Mouse (Mus musculus) liver, embryonic 11.5 days (tissue): ENCODE results near the gene Igdcc4. TPM values are rescaled to one million over a fixed set of nuclear protein-coding genes. Genes with fewer than 3 reads are reported as not detected.

ENCODE experiments used
- ATAC-seq: fragments of 200-750 bp; cut with Nextera tagmentation; replicated peaks from 2 replicates; pipeline ENCODE4 v1.8.0; 2017; ENCODE audit warnings: moderate number of reproducible peaks, mild to moderate bottlenecking, moderate TSS enrichment, moderate library complexity; ENCODE audit not compliant: low FRiP score
- DNase-seq: peaks from one replicate; pipeline ENCODE4 v3.0.0-alpha.2; 2017; ENCODE audit warnings: low spot score
- H3K27ac ChIP-seq: fragments of 300-500 bp; sonication (generic); 2 replicates; pipeline ENCODE4 v1.5.1; 2014; ENCODE audit warnings: mild to moderate bottlenecking, low read depth, low read length, control low read depth
- H3K27me3 ChIP-seq: fragments of 300-500 bp; sonication (generic); replicated peaks from 2 replicates; pipeline ENCODE4 v1.6.1; 2014; ENCODE audit warnings: low read length, mixed read lengths; ENCODE audit not compliant: control insufficient read depth, insufficient read depth
- H3K36me3 ChIP-seq: fragments of 300-500 bp; sonication (generic); 2 replicates; pipeline ENCODE4 v1.6.1; 2014; ENCODE audit warnings: mild to moderate bottlenecking, low read length, moderate library complexity, mixed read lengths; ENCODE audit not compliant: control insufficient read depth, insufficient read depth
- H3K4me1 ChIP-seq: fragments of 300-500 bp; sonication (generic); replicated peaks from 2 replicates; pipeline ENCODE4 v1.6.1; 2014; ENCODE audit warnings: low read length, mixed read lengths; ENCODE audit not compliant: control insufficient read depth, insufficient read depth
- H3K4me2 ChIP-seq: fragments of 300-500 bp; sonication (generic); 2 replicates; pipeline ENCODE4 v1.6.1; 2014; ENCODE audit warnings: mild to moderate bottlenecking, control low read depth, moderate library complexity
- H3K4me3 ChIP-seq: fragments of 300-500 bp; sonication (generic); 2 replicates; pipeline ENCODE4 v1.5.1; 2014; ENCODE audit warnings: low read depth, low read length, control low read depth
- H3K9ac ChIP-seq: fragments of 300-500 bp; sonication (generic); 2 replicates; pipeline ENCODE4 v1.6.1; 2014; ENCODE audit warnings: low read depth, low read length, control low read depth
- H3K9me3 ChIP-seq: fragments of 300-500 bp; sonication (generic); 2 replicates; pipeline ENCODE4 v1.6.1; 2016; ENCODE audit warnings: low read length, inconsistent platforms, mixed read lengths; ENCODE audit not compliant: control insufficient read depth
- WGBS: fragments of 180-500 bp; shearing (Covaris S2); extraction: QIAGEN DNeasy Blood & Tissue Kit; methylation state at CpG from one replicate; pipeline ENCODE4 v1.1.7; 2014; 5-methylcytosine and 5-hydroxymethylcytosine counted together
- polyA plus RNA-seq: library from polyadenylated mRNA; unstranded; fragments of >200 nt; fragmentation: Nextera tagmentation; extraction: Ambion mirVana; gene quantifications from 2 replicates; pipeline ENCODE4 v1.2.1, GENCODE M21; 2014

Igdcc4 gene
- polyA plus RNA-seq, 1 experiment from 2014 or later, result 15.0 TPM

- DNase-seq (no peak), ATAC-seq (no peak)
- 46% methylated on average over 3 of the region's 6 CpGs for WGBS
- Histone ChIP-seq H3K36me3 (no peaks in the 10 kb centered on the region), H3K9me3 (no peaks in the 10 kb centered on the region), H3K4me1 (no peaks in the 10 kb centered on the region; the same call in 1 of the 2 replicates), H3K27me3 (peaks cover 13% of the 10 kb centered on the region), H3K4me2 (no peak overlapping the region), H3K27ac (no peak overlapping the region), H3K9ac (no peak overlapping the region), H3K4me3 (no peak overlapping the region)
These were observed 67.2 kb downstream of the Igdcc4 start for GRCm38 (mm10) chr9:65168534-65168933.

DNA sequence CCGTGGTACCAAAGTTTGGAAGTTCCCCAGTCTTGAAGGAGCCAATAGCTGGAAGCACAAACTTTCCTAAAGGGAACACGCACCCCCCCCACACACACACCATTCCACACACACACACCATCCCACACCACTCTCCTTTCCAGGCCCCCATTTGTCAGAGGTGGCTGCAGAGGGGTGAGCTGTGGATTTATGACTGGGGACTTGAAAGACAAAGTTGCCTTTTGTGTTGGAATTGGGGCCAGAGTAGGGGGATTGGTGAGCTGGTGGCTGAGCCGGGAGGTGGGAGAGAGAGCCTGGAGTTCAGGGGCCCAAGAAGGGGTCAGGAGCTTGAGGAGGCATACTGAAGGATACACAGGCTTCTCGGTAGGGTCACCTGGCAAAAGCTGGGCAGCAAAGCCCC lies 67.7 kb downstream of the Igdcc4 start:
- Histone ChIP-seq H3K9me3 (no peaks in the 10 kb centered on the region), H3K4me2 (no peak overlapping the region), H3K27ac (no peak overlapping the region), H3K4me1 (no peaks in the 10 kb centered on the region; the same call in 1 of the 2 replicates), H3K4me3 (no peak overlapping the region), H3K36me3 (no peaks in the 10 kb centered on the region), H3K27me3 (peaks cover 9% of the 10 kb centered on the region), H3K9ac (no peak overlapping the region)
- no peak for DNase-seq
- 50% methylated on average over 4 of the region's 4 CpGs for WGBS
- no peak for ATAC-seq

GRCm38 (mm10) chr9:65172654-65173053 lies 71.4 kb downstream of the Igdcc4 start:
- Histone ChIP-seq H3K27me3 (peaks cover 9% of the 10 kb centered on the region), H3K36me3 (no peaks in the 10 kb centered on the region), H3K27ac (no peak overlapping the region), H3K4me3 (no peak overlapping the region), H3K4me2 (no peak overlapping the region), H3K4me1 (no peaks in the 10 kb centered on the region; the same call in 1 of the 2 replicates), H3K9me3 (no peaks in the 10 kb centered on the region), H3K9ac (no peak overlapping the region)
- ATAC-seq (no peak), DNase-seq (no peak)
- whole genome bisulfite sequencing, result 58% methylated on average over 9 of the region's 9 CpGs

DNA sequence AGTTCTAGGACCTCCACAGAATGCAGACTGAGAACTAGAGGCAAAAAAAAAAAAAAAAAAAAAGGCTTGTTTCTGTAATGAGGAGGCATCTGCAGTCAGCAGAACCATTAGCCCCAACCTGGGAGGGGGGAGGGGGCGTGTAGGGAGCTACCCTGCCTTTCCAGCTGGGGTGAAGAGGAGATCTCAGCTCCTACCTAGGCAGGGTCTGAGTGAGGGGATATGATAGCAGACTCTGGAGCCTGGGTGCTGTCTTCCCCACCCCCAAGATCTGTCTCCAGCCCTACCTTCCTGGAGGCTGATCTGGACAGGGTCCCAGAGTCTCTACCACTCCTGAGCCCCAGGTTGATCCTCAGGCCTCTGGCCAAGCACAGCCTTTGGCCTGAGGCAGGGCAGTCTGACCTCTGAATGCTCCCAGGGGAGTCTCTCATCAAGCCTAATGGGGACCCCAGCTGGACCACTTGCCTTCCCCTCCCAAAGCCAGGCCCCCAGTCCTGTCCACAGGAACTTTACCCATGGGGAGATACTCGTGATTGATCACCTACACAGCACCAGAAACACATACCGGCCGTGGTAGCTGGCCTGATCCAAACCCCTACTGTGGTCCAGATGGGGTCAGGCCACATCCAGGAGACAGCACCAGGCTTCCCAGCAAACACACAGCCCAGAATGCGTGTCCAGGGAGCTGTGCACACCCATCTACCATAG lies 74.1 kb downstream of the Igdcc4 start:
- peaks cover 33% of the 10 kb centered on the region for H3K27me3 ChIP-seq
- 38% methylated on average over 5 of the region's 5 CpGs for WGBS
- H3K4me1 ChIP-seq, result 0 out of 2 replicates have a peak, but pooled peaks cover 3% of the 10 kb centered on the region
- ATAC-seq (no peak), DNase-seq (no peak)
- no peak overlapping the region for H3K4me3 ChIP-seq
- H3K9ac ChIP-seq, result no peak overlapping the region
- no peaks in the 10 kb centered on the region for H3K36me3 ChIP-seq
- no peaks in the 10 kb centered on the region for H3K9me3 ChIP-seq
- H3K4me2 ChIP-seq, result no peak overlapping the region
- H3K27ac ChIP-seq, result no peak overlapping the region

- DNase-seq (no peak), ATAC-seq (no peak)
- Histone ChIP-seq H3K4me1 (0 out of 2 replicates have a peak, but pooled peaks cover 3% of the 10 kb centered on the region), H3K9ac (no peak overlapping the region), H3K36me3 (no peaks in the 10 kb centered on the region), H3K4me3 (no peak overlapping the region), H3K27ac (no peak overlapping the region), H3K27me3 (peaks cover 38% of the 10 kb centered on the region), H3K4me2 (no peak overlapping the region), H3K9me3 (no peaks in the 10 kb centered on the region)
- whole genome bisulfite sequencing, result 46% methylated on average over 9 of the region's 9 CpGs
These were observed 74.9 kb downstream of the Igdcc4 start for GRCm38 (mm10) chr9:65175939-65176871.

DNA sequence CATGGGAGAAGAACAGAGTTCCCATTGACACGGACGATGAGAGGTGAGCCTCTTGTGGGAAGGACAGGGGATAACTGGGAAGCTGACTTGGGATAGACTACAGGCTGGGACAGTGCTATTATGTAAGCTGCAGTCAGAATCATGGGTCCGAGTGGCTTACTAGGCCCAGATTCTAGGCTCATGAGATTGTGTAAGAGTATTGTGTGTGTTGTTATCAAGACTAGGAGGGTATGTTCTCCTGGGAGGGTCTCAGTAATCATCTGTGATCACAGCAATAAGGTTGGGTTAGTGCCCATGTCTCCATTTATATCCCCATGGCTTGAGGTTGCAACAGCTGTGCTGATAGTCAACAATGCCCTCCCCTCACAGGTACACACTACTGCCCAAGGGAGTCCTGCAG lies 76.2 kb downstream of the Igdcc4 start:
- 67% methylated on average over 3 of the region's 3 CpGs for WGBS
- no peak overlapping the region for H3K27ac ChIP-seq
- H3K27me3 ChIP-seq, result peaks cover 42% of the 10 kb centered on the region
- no peak for DNase-seq
- H3K4me2 ChIP-seq, result no peak overlapping the region
- no peak for ATAC-seq
- H3K4me3 ChIP-seq, result no peak overlapping the region
- H3K9me3 ChIP-seq, result no peaks in the 10 kb centered on the region
- H3K4me1 ChIP-seq, result 0 out of 2 replicates have a peak, but pooled peaks cover 3% of the 10 kb centered on the region
- no peaks in the 10 kb centered on the region for H3K36me3 ChIP-seq
- no peak overlapping the region for H3K9ac ChIP-seq

DNA sequence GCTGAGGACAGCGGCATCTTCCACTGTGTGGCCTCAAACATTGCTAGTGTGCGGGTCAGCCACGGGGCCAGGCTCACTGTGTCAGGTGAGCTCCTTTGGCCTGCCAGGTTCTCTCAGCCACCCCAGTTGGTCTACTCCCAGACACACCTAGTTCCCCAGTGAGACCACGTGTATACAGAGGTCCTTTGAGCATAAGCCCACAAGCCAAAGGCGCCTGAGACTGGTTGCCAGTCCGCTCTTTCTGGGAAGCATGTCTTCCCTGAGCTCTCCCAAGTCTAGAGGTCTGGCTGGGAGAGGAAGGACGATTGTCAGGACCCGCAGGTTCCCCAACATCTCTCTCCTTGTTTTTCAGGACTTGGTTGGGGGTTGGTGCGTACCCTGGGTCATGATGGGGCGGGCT lies 76.6 kb downstream of the Igdcc4 start:
- H3K27ac ChIP-seq, result no peak overlapping the region
- H3K9me3 ChIP-seq, result no peaks in the 10 kb centered on the region
- H3K9ac ChIP-seq, result no peak overlapping the region
- H3K4me1 ChIP-seq, result 0 out of 2 replicates have a peak, but pooled peaks cover 3% of the 10 kb centered on the region
- H3K36me3 ChIP-seq, result no peaks in the 10 kb centered on the region
- no peak for DNase-seq
- no peak overlapping the region for H3K4me2 ChIP-seq
- no peak for ATAC-seq
- H3K4me3 ChIP-seq, result no peak overlapping the region
- WGBS, result 51% methylated on average over 10 of the region's 10 CpGs
- peaks cover 42% of the 10 kb centered on the region for H3K27me3 ChIP-seq

DNA sequence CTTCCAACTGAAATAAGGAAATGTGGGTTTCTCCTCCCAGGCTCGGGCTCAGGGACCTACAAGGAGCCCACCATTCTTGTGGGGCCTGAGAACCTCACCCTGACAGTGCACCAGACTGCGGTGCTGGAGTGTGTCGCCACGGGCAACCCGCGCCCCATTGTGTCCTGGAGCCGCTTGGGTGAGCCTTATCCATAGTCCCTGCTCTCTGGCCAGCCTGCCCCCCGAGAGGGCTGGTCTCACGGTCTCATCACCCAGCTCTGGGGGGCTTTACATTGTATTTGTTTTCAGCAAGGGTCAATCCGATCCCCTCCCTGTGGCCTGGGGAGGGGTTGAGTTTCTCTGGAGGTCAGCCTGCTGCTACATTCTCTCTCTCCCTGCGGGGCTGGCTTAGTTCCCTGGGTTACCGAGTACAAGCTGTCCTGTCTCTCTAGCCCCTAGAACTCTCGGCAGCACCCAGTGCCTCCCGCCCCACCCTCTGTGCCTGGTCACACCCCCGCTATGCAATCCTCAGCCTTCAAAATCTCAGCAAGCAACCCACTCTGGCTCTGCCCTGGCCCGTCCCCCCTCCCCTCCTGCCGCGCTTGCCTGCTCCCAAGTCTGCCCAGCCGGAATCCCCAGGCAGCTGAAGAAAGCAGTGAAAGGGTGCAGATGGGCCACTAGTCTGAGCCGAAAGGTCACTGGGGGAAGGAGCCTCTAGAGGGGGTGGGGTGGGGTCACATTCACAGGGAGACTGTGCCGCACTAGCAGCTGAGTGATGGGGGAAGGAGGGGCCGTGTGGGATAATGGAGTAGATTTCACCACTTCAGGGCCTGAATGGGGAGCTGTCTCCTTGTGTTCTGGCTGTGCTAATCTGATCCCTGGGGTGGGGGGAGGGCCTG lies 77.3 kb downstream of the Igdcc4 start:
- Histone ChIP-seq H3K27me3 (peaks cover 42% of the 10 kb centered on the region), H3K4me1 (0 out of 2 replicates have a peak, but pooled peaks cover 3% of the 10 kb centered on the region), H3K9ac (no peak overlapping the region)

More for the DNA sequence above, 77.3 kb downstream of the Igdcc4 start:
- Histone ChIP-seq H3K4me3 (no peak overlapping the region), H3K27ac (no peak overlapping the region), H3K9me3 (no peaks in the 10 kb centered on the region), H3K36me3 (no peaks in the 10 kb centered on the region), H3K4me2 (peak overlapping the region; percentile 21; the same call in 1 of the 2 replicates)
- 15% methylated on average over 22 of the region's 22 CpGs for WGBS
- DNase-seq (no peak), ATAC-seq (no peak)
